Mouse (Mus musculus) urinary bladder, adult 2 months (tissue): Measurements from ENCODE around the gene H3f3b. TPM values are rescaled to one million over a fixed set of nuclear protein-coding genes. Genes with fewer than 3 reads are reported as not detected.
A peak's percentile ranks its signal among the peaks of the same experiment; 100 is the strongest.

Experiments used
- DNase-seq: peaks from one replicate; pipeline ENCODE4 v3.0.0; 2022; ENCODE audit warnings: low spot score
- polyA plus RNA-seq: library from polyadenylated mRNA; depleted of rRNA; stranded (reverse); fragments of >200 nt; gene quantifications from 2 replicates; pipeline ENCODE4 v1.2.3, GENCODE M21; 2012; rRNA removed

The H3f3b gene
- polyA plus RNA-seq, 1 experiment = 374 TPM

DNA sequence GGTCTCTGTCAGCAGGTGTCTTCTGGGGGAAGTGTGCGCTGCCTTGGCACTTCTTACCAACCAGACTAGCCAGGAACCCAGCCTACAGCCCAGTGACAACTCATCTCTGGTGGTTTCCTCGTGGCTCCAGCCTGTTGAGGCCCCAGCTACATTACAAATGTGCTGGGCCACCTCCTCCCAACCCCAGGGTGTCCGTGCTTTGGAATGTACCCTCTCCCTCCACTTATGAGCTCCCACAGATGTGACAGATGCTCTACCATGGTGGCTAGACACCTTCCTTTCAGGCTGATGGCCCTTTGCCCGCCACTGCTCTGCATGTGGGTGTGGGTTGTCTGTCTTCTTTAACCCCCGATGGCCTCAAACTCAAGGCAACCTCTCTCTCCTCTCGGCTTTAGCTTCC lies 26.0 kb downstream of the H3f3b start:
- DNase-seq = no peak

- no peak for DNase-seq
Observed at GRCm38 (mm10) chr11:116000607-116001006, 27.2 kb downstream of the H3f3b start.

- no peak for DNase-seq
Observed at GRCm38 (mm10) chr11:115999538-116000143, 28.1 kb downstream of the H3f3b start.

DNA sequence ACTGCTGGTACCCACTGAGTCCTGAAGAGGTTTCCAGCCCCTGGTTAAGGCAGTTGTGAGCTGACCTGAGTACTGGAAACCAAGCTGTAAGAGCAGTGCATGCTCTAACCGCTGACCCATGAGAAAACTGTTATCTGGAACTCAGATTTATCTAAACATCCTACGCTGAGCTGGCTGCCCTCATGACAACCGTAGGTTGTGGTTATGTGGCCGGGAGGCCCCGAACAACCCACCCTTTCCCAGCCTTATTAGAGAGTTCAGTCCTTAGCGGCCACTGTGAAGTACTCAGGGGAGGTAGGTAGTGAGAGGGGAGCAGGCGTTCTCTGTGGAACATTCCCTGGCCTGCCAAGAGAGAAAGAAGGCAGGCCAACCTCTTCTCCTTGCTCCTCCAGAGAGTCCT lies 28.7 kb downstream of the H3f3b start:
- DNase-seq = no peak

DNA sequence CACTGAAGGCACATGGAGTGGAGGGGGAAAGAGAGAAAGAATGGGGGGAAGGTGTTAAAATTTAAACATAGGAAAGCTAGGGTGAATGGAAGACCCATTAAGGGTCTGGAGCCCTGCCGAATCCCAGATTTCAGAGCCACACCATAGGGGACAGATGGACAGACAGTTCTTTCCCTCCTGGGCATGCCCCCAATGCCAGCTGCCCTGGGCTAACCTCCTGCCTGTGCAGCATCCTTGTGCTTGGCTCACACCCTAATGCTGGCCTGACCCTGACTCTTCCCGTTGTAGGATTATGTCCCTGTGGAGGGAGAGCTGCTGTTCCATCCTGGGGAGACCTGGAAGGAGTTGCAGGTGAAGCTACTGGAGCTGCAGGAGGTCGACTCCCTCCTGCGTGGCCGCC lies 30.1 kb downstream of the H3f3b start:
- DNase-seq = no peak

- no peak for DNase-seq
Observed at GRCm38 (mm10) chr11:115997047-115997446, 30.7 kb downstream of the H3f3b start.

- no peak for DNase-seq
Observed at GRCm38 (mm10) chr11:115995256-115995655, 32.5 kb downstream of the H3f3b start.

DNA sequence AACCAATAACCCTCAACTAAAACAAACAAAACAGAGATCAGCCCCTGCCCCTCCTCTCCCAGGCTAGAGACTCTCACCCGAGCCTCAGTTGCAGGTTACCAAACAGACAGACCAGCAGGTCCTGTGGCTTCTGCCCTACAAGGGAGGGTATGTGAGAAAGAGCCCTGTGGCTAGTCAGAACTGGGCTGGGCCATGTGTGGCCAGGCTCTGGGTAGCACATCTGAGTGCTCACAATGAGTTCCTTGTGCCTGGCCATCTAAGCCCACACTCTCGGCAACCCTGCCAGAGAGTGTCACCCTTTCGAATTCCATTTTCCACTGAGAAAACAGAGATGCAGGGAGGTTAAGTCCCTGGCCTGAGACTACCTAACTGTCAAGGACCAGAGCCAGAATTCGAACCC lies 35.7 kb downstream of the H3f3b start:
- no peak for DNase-seq

DNA sequence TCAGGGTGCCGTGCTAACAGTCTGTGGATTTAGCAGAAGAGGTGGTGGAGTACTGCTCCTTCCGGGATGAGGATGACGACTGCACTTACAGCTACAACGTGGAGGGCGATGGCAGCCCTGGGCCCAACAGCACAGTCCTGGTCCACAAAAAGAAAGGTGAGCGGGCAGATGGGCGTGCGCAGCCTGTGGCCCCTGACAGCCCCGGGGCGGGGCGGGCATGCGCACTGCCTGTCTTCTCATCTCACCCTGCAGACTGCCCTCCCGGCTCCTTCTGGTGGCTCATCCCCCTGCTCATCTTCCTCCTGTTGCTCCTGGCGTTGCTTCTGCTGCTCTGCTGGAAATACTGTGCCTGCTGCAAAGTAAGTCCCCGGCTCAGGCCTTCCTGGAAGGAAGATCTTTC lies 38.1 kb downstream of the H3f3b start:
- no peak for DNase-seq

DNA sequence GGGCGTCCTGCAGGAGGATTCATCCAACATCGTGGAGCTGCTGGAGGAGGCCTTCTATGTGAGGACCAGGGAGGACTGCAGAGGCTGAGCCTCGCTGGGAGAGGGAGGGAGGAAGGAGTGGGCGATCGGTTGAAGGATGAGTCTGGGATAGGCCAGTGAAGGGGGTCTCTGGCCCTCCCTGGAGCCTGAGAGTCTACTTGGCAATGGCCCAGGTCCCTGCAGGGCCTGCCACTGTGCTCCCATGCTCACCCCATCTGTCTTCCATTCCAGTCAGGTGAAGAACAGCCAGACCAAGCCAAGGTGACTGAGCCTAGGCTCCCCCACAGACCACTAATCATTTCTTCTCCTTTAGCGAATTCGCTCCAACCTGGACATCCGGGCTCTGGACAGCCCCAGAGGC lies 44.5 kb downstream of the H3f3b start:
- no peak for DNase-seq

DNA sequence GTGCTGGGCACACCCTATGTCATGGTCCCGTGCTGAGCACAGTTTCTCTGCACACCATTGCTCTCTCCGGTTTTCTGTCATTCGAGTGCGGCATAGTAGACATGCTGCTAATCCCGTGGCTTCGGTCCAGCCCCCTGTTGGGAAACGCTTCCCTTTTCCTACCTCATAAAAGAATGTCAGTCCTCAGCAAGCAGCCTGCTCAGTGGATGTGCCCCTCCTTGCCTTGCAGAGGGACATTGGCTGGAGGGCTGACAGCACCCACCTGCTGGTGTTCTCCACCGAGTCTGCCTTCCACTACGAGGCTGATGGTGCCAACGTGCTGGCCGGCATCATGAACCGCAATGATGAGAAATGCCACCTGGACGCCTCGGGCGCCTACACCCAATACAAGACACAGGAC lies 45.3 kb downstream of the H3f3b start:
- DNase-seq = no peak

GRCm38 (mm10) chr11:115975544-115975943 lies 52.2 kb downstream of the H3f3b start:
- no peak for DNase-seq

DNA sequence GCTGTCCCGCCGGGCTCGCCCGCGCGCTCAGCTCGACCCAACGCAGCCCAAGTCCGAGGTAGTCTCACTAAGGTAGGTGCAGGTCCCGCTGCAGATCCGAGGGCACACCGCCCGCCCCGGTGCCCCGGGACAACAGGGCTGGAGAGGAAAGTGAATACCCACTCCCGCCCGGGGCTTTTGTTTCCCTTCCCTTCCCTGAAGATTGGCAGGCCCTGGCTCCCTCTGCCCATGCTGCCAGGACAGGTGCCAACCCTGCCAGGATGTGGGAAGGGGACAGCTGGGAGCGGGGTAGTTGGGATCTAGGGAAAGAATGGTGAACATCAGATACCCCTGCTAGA lies 52.7 kb downstream of the H3f3b start:
- DNase-seq = no peak

DNA sequence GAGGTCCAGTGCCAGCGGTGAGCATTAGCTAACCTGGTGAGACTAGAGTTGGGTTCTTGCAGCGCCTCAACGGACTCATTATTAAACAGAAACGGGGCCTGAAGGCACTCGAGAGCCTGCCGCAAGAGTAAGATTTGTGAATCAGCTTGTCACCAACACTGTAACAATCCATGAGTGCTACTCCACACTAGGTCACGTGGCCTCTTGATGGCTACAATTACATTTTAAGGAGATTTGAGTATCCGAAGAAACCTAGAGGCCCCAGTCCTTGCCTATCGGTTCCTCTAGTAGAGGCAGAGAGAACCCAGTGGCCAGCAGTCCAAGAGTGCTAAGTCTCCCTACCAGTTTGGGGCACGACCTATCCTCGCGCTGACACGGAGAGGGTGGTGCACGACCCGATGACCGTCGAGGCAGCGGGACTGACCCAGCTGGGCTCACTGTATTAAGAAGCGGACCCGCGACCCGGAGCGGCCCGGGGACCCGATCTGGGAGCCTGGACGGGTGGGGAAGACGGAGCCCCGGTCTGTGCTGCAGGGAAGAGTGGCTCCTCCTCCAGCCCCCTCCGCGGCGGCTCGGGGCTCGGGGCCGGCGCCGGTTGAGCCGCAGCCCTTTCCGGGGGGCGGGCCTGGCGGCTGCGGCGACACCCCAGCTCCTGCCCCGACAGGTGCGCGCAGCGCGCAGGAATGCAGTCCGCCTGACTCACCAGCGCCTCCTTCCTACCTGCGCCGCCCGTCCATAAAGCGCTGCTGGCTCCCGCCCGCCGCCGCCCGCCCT lies 53.3 kb downstream of the H3f3b start, which contains the start of gene Itgb4:
Itgb4 (plus strand) TSS at position 401 of the 774 bp plus-strand sequence.
- DNase-seq = peak; percentile 76

Other genes starting within 250 kb of the H3f3b start
- 20.6 and 25.2 TPM in 2 replicates for gene Caskin2, start 214.3 kb downstream of the H3f3b start, polyA plus RNA-seq
- 18.7 and 21.4 TPM in 2 replicates for gene Tsen54, start 213.2 kb downstream of the H3f3b start, polyA plus RNA-seq
- 42.4 and 54.0 TPM in 2 replicates for gene Llgl2, start 203.9 kb downstream of the H3f3b start, polyA plus RNA-seq
- 0.44 and 0.65 TPM in 2 replicates for gene Myo15b, start 169.6 kb downstream of the H3f3b start, polyA plus RNA-seq
- gene Smim5, start 128.0 kb downstream of the H3f3b start, polyA plus RNA-seq = 7.0 and 10.4 TPM in 2 replicates
- 16.9 and 17.8 TPM in 2 replicates for gene Smim6, start 115.9 kb downstream of the H3f3b start, polyA plus RNA-seq
- 31.6 and 33.7 TPM in 2 replicates for gene Sap30bp, start 94.7 kb downstream of the H3f3b start, polyA plus RNA-seq
- 26.4 and 29.5 TPM in 2 replicates for gene Recql5, start 94.5 kb downstream of the H3f3b start, polyA plus RNA-seq
- 24.7 and 35.7 TPM in 2 replicates for gene Itgb4, start 53.3 kb downstream of the H3f3b start, polyA plus RNA-seq
- 45.4 and 51.7 TPM in 2 replicates for gene Galk1, start 15.2 kb downstream of the H3f3b start, polyA plus RNA-seq
- 23.3 and 23.7 TPM in 2 replicates for gene Unk, start 2.4 kb upstream of the H3f3b start, polyA plus RNA-seq
- gene Unc13d, start 50.0 kb upstream of the H3f3b start, polyA plus RNA-seq = 4.5 and 5.6 TPM in 2 replicates
- 119 and 147 TPM in 2 replicates for gene Wbp2, start 59.0 kb upstream of the H3f3b start, polyA plus RNA-seq
- 33.1 and 40.7 TPM in 2 replicates for gene Trim47, start 99.2 kb upstream of the H3f3b start, polyA plus RNA-seq
- 9.6 and 11.8 TPM in 2 replicates for gene Trim65, start 103.2 kb upstream of the H3f3b start, polyA plus RNA-seq
- gene Mrpl38, start 110.9 kb upstream of the H3f3b start, polyA plus RNA-seq = 21.4 and 29.3 TPM in 2 replicates
- gene Fbf1, start 140.2 kb upstream of the H3f3b start, polyA plus RNA-seq = 46.8 and 47.7 TPM in 2 replicates
- 45.1 and 57.1 TPM in 2 replicates for gene Ten1, start 170.9 kb upstream of the H3f3b start, polyA plus RNA-seq
- gene Acox1, start 171.1 kb upstream of the H3f3b start, polyA plus RNA-seq = 94.7 and 106 TPM in 2 replicates
- gene Evpl, start 210.1 kb upstream of the H3f3b start, polyA plus RNA-seq = 16.9 and 24.7 TPM in 2 replicates
- gene Srp68, start 246.3 kb upstream of the H3f3b start, polyA plus RNA-seq = 75.0 and 78.3 TPM in 2 replicates